Mouse (Mus musculus) heart, embryonic 13.5 days (tissue): ENCODE results near the gene Ccdc85b. TPM values are rescaled to one million over a fixed set of nuclear protein-coding genes. Genes with fewer than 3 reads are reported as not detected.
"Not testable (repeated sequence)": the region's sequence is repeated elsewhere in the genome, so short reads cannot be mapped to it uniquely, and the experiment has no call there.

Experiments
- ATAC-seq: fragments of 200-750 bp; cut with Nextera tagmentation; 2 replicates; pipeline ENCODE4 v1.8.0; 2017; ENCODE audit warnings: moderate TSS enrichment; ENCODE audit not compliant: insufficient number of reproducible peaks, low FRiP score, low TSS enrichment; ENCODE audit errors: extremely low read depth
- H3K27ac ChIP-seq: fragments of 300-500 bp; sonication (generic); replicated peaks from 2 replicates; pipeline ENCODE4 v1.5.1; 2015; ENCODE audit warnings: moderate library complexity, mild to moderate bottlenecking, inconsistent platforms
- H3K27me3 ChIP-seq: fragments of 300-500 bp; sonication (generic); replicated peaks from 2 replicates; pipeline ENCODE4 v1.6.1; 2015; ENCODE audit warnings: mild to moderate bottlenecking, inconsistent platforms
- H3K36me3 ChIP-seq: fragments of 300-500 bp; sonication (generic); 2 replicates; pipeline ENCODE4 v1.6.1; 2015; ENCODE audit warnings: mild to moderate bottlenecking, inconsistent platforms
- H3K4me1 ChIP-seq: fragments of 300-500 bp; sonication (generic); 2 replicates; pipeline ENCODE4 v1.6.1; 2015; ENCODE audit warnings: inconsistent platforms
- H3K4me2 ChIP-seq: fragments of 300-500 bp; sonication (generic); 2 replicates; pipeline ENCODE4 v1.6.1; 2015; ENCODE audit warnings: inconsistent platforms, mild to moderate bottlenecking, moderate library complexity
- H3K4me3 ChIP-seq: fragments of 300-500 bp; sonication (generic); 2 replicates; pipeline ENCODE4 v1.5.1; 2015; ENCODE audit warnings: moderate library complexity, mild to moderate bottlenecking, inconsistent platforms
- H3K9ac ChIP-seq: fragments of 300-500 bp; sonication (generic); 2 replicates; pipeline ENCODE4 v1.6.1; 2015; ENCODE audit warnings: inconsistent platforms, mild to moderate bottlenecking, moderate library complexity
- H3K9me3 ChIP-seq: fragments of 300-500 bp; sonication (generic); 2 replicates; pipeline ENCODE4 v1.6.1; 2016; ENCODE audit warnings: inconsistent platforms
- WGBS: fragments of 180-500 bp; shearing (Covaris S2); methylation state at CpG from one replicate; pipeline ENCODE4 v1.1.7; 2015; ENCODE audit warnings: mixed read lengths; 5-methylcytosine and 5-hydroxymethylcytosine counted together
- polyA plus RNA-seq: library from polyadenylated mRNA; unstranded; fragments of >200 nt; fragmentation: Nextera tagmentation; extraction: Ambion mirVana; gene quantifications from 2 replicates; pipeline ENCODE4 v1.2.1, GENCODE M21; 2015

Gene Ccdc85b
- polyA plus RNA-seq: 7.6 and 8.1 TPM in 2 replicates

DNA sequence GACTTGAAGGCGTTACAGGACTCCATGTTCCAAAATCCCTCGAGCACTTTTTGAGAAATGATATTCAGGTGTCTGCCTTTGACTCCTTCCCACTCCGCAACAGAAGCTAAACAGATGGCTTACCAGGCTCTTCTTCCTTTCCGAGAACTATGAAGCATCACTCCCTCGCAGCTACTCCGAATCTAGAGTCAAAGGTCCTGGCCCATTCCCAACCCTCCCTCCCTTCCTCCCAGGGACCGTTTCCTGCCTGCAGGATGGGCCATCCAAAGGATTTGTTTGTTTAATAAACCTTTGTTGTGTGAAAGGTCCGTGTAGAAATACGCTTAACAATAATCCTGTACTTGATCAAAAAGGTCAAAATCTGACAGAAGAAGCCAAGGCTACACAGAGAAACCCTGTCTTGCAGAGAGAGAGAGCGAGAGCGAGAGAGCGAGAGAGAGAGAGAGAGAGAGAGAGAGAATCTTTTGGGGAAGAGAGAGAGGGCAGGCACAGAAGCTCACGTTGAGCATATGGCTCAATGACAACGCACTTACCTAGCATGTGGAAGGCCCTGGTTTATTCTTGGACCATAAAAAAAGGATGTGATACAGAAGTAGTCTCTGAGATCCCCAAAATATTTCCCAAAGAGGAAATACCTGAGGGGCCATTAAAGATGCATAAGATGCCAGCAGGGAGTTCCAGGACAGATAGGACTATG is at the start of gene Ccdc85b:
TSS of gene Ccdc85b (minus strand) at position 149 of the 697 bp plus-strand sequence.
- H3K36me3 ChIP-seq: peaks cover 39% of the 10 kb centered on the region
- H3K4me3 ChIP-seq: peak within 1 kb of the TSS; percentile 85
- ATAC-seq: no peak
- H3K4me1 ChIP-seq: peaks cover 53% of the 10 kb centered on the region
- H3K9ac ChIP-seq: peak within 1 kb of the TSS; percentile 94
- peak within 1 kb of the TSS; percentile 93 for H3K27ac ChIP-seq
- 13% methylated on average over 14 of the region's 14 CpGs for WGBS
- no peaks in the 10 kb centered on the region for H3K27me3 ChIP-seq
- peak within 1 kb of the TSS; percentile 92 for H3K4me2 ChIP-seq
- H3K9me3 ChIP-seq: no peaks in the 10 kb centered on the region

DNA sequence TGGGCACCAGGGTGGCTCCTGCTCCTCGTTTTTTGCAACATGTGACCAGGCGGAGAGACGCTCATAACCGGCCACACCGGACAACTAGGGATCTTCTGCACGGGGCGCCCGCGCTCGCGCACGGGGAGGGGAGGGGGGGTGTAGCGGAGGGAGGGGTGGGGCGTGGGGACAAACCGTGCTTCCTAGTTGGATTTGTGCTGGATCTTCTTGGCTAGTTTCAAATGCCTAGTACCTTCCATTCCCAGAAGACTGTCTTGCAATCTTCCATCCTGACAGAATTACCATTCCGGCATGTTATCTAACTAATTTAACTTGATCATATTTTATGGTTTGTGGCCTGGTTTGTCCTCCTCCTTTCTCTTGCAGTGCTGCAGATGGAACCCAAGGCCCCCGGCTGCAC is 46.0 kb upstream of the Ccdc85b start, which contains the start of gene 1700020D05Rik:
TSS of gene 1700020D05Rik (minus strand) at position 101 of the 400 bp plus-strand sequence.
- H3K4me2 ChIP-seq: no peak within 1 kb of the TSS
- H3K9me3 ChIP-seq: peaks cover 4% of the 10 kb centered on the region; the same call in 1 of the 2 replicates
- no peak within 1 kb of the TSS for H3K9ac ChIP-seq
- no peak within 1 kb of the TSS for H3K27ac ChIP-seq
- no peak for ATAC-seq
- H3K36me3 ChIP-seq: peaks cover 26% of the 10 kb centered on the region
- WGBS: 54% methylated on average over 17 of the region's 17 CpGs
- H3K4me1 ChIP-seq: no peaks in the 10 kb centered on the region
- no peak within 1 kb of the TSS for H3K4me3 ChIP-seq
- no peaks in the 10 kb centered on the region for H3K27me3 ChIP-seq

DNA sequence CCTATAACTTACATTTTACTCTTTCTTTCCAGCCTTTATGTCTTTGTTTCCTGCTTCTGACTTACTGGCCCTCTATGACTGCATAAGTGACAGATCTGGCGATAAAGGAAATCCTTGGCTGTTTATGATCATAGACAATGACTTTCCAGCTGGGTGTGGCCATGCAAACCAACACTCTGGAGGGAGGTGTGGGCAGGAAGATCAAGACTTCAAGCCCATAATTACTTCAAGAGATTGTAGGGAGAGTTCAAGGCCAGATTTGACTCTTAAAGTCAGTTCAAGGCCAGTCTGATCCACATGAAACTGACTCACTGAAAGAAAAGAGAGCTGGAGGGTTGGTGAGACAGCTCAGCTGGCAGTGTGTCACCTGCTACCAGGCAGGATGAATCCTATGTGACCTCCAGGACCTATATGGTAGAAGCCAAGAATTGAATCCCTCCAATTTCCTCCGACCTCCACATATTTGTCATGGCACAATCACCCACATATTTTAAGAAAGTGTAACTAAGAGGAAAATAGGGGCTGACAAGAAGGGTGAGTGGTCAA is 42.7 kb upstream of the Ccdc85b start:
- Histone ChIP-seq H3K4me3 (no peak overlapping the region), H3K9ac (no peak overlapping the region), H3K9me3 (no peaks in the 10 kb centered on the region), H3K36me3 (peaks cover 55% of the 10 kb centered on the region), H3K27me3 (no peaks in the 10 kb centered on the region), H3K4me2 (no peak overlapping the region), H3K27ac (no peak overlapping the region), H3K4me1 (no peaks in the 10 kb centered on the region)
- 81% methylated on average over 2 of the region's 2 CpGs for WGBS
- ATAC-seq: no peak

GRCm38 (mm10) chr19:5496052-5496370 is 38.3 kb upstream of the Ccdc85b start:
- no peak for ATAC-seq
- H3K4me1 ChIP-seq: peaks cover 17% of the 10 kb centered on the region
- no peak overlapping the region for H3K9ac ChIP-seq
- no peak overlapping the region for H3K4me3 ChIP-seq
- H3K27me3 ChIP-seq: no peaks in the 10 kb centered on the region
- peaks cover 76% of the 10 kb centered on the region for H3K36me3 ChIP-seq
- H3K9me3 ChIP-seq: no peaks in the 10 kb centered on the region
- 81% methylated on average over 16 of the region's 16 CpGs for WGBS
- no peak overlapping the region for H3K27ac ChIP-seq
- no peak overlapping the region for H3K4me2 ChIP-seq

GRCm38 (mm10) chr19:5495353-5496051 is 37.8 kb upstream of the Ccdc85b start:
- Histone ChIP-seq H3K4me2 (no peak overlapping the region), H3K9ac (no peak overlapping the region), H3K4me1 (peaks cover 17% of the 10 kb centered on the region), H3K9me3 (no peaks in the 10 kb centered on the region), H3K4me3 (no peak overlapping the region), H3K36me3 (peaks cover 76% of the 10 kb centered on the region), H3K27ac (no peak overlapping the region), H3K27me3 (no peaks in the 10 kb centered on the region)
- 73% methylated on average over 12 of the region's 12 CpGs for WGBS
- no peak for ATAC-seq

GRCm38 (mm10) chr19:5494314-5494713 is 36.6 kb upstream of the Ccdc85b start:
- 84% methylated on average over 3 of the region's 3 CpGs for WGBS

GRCm38 (mm10) chr19:5493301-5493721 is 35.6 kb upstream of the Ccdc85b start:
- not testable (repeated sequence) for H3K4me3 ChIP-seq, H3K27ac ChIP-seq, H3K9me3 ChIP-seq, H3K27me3 ChIP-seq, ATAC-seq
- Histone ChIP-seq H3K4me1 (peaks cover 29% of the 10 kb centered on the region), H3K9ac (0 out of 2 replicates have a peak overlapping the region, but pooled peaks have one; percentile 14), H3K36me3 (peaks cover 67% of the 10 kb centered on the region), H3K4me2 (peak overlapping the region; percentile 91; the same call in 1 of the 2 replicates)
- 69% methylated on average over 9 of the region's 9 CpGs for WGBS

More at GRCm38 (mm10) chr19:5494314-5494713, 36.6 kb upstream of the Ccdc85b start:
- no peak overlapping the region for H3K27ac ChIP-seq
- peaks cover 23% of the 10 kb centered on the region for H3K4me1 ChIP-seq
- no peaks in the 10 kb centered on the region for H3K27me3 ChIP-seq
- no peaks in the 10 kb centered on the region for H3K9me3 ChIP-seq
- H3K36me3 ChIP-seq: peaks cover 73% of the 10 kb centered on the region
- no peak for ATAC-seq
- no peak overlapping the region for H3K4me2 ChIP-seq
- no peak overlapping the region for H3K4me3 ChIP-seq
- H3K9ac ChIP-seq: peak overlapping the region; percentile 26; the same call in 1 of the 2 replicates

- Histone ChIP-seq H3K9me3 (no peaks in the 10 kb centered on the region), H3K27me3 (no peaks in the 10 kb centered on the region), H3K4me3 (peak overlapping the region; percentile 100; the same call in 1 of the 2 replicates), H3K9ac (peak overlapping the region; percentile 99; the same call in 1 of the 2 replicates), H3K4me2 (peak overlapping the region; percentile 91), H3K27ac (no peak overlapping the region), H3K4me1 (peaks cover 29% of the 10 kb centered on the region), H3K36me3 (peaks cover 60% of the 10 kb centered on the region)
- no peak for ATAC-seq
- 73% methylated on average over 4 of the region's 4 CpGs for WGBS
Observed at GRCm38 (mm10) chr19:5492641-5493040, 34.9 kb upstream of the Ccdc85b start.

GRCm38 (mm10) chr19:5490898-5491708 is 33.4 kb upstream of the Ccdc85b start:
- Histone ChIP-seq H3K4me1 (peaks cover 44% of the 10 kb centered on the region), H3K9me3 (no peaks in the 10 kb centered on the region), H3K4me2 (peak overlapping the region; percentile 91), H3K27me3 (no peaks in the 10 kb centered on the region), H3K9ac (peak overlapping the region; percentile 99), H3K4me3 (peak overlapping the region; percentile 100), H3K27ac (peak overlapping the region; percentile 99), H3K36me3 (peaks cover 51% of the 10 kb centered on the region)
- under 1% methylated on average over 43 of the region's 59 CpGs for WGBS
- peak; percentile 0; the same call in 1 of the 2 replicates for ATAC-seq

DNA sequence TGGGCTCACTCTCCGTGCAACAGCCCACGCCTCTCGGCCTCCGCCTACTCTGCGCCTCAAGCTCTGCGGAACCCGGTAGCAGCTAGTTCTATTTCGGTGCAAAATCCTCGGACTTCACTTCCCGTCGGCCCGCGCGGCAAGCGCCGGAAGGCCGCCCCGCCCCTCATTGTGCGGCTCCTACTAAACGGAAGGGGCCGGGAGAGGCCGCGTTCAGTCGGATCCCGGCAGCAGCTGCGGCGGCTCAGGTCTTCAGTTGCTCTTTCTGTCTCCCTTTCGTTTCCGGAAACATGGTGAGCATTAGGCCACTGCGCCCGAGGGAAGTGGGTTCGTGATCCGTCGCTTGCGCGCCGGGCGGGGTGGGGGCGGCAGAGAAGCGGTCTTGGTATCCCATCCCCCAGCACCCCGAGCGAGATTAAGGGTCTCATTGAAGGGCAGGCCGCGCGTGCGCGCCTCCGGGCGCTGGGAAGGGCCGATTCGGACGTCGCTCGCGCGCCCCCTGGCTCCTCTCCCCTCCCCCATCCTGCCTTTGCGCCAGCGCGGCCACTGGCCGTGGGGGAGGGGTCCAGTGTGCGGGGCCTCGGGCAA is 32.7 kb upstream of the Ccdc85b start, which contains the start of gene Cfl1:
TSS of gene Cfl1 (plus strand) at position 143 of the 585 bp plus-strand sequence.
- peaks cover 51% of the 10 kb centered on the region for H3K36me3 ChIP-seq
- peak within 1 kb of the TSS; percentile 100 for H3K4me3 ChIP-seq
- H3K4me1 ChIP-seq: peaks cover 44% of the 10 kb centered on the region
- no peaks in the 10 kb centered on the region for H3K9me3 ChIP-seq
- peak within 1 kb of the TSS; percentile 91 for H3K4me2 ChIP-seq
- no peaks in the 10 kb centered on the region for H3K27me3 ChIP-seq
- peak within 1 kb of the TSS; percentile 99 for H3K27ac ChIP-seq
- H3K9ac ChIP-seq: peak within 1 kb of the TSS; percentile 99
- peak; percentile 37 for ATAC-seq
- under 1% methylated on average over 61 of the region's 62 CpGs for WGBS
